Mouse (Mus musculus): ENCODE measurements around the gene Sipa1l3.

- TF ChIP-seq POLR2A (IDR thresholded peaks at IDR 0.05; ENCODE audit: borderline replicate concordance, insufficient read depth, low read length) (no peak), CTCF (IDR thresholded peaks at IDR 0.05; ENCODE audit: borderline replicate concordance, insufficient read depth, low read depth, low read length) (no peak)
Measured at GRCm38 (mm10) chr7:29335841-29336671, 182.4 kb downstream of the Sipa1l3 start.
